Mouse (Mus musculus) liver, embryonic 11.5 days (tissue): ENCODE measurements at regions not wholly inside any gene's neighbourhood (a gene's known extent, or its start where the extent isn't known, plus 50 kb on each side); places are given as distances from the start of the nearest gene placed in this dataset.

Experiments
- ATAC-seq: fragments of 200-750 bp; cut with Nextera tagmentation; replicated peaks from 2 replicates; pipeline ENCODE4 v1.8.0; 2017; ENCODE audit warnings: moderate number of reproducible peaks, mild to moderate bottlenecking, moderate TSS enrichment, moderate library complexity; ENCODE audit not compliant: low FRiP score
- DNase-seq: peaks from one replicate; pipeline ENCODE4 v3.0.0-alpha.2; 2017; ENCODE audit warnings: low spot score
- H3K27ac ChIP-seq: fragments of 300-500 bp; sonication (generic); 2 replicates; pipeline ENCODE4 v1.5.1; 2014; ENCODE audit warnings: mild to moderate bottlenecking, low read depth, low read length, control low read depth
- H3K27me3 ChIP-seq: fragments of 300-500 bp; sonication (generic); replicated peaks from 2 replicates; pipeline ENCODE4 v1.6.1; 2014; ENCODE audit warnings: low read length, mixed read lengths; ENCODE audit not compliant: control insufficient read depth, insufficient read depth
- H3K36me3 ChIP-seq: fragments of 300-500 bp; sonication (generic); 2 replicates; pipeline ENCODE4 v1.6.1; 2014; ENCODE audit warnings: mild to moderate bottlenecking, low read length, moderate library complexity, mixed read lengths; ENCODE audit not compliant: control insufficient read depth, insufficient read depth
- H3K4me1 ChIP-seq: fragments of 300-500 bp; sonication (generic); replicated peaks from 2 replicates; pipeline ENCODE4 v1.6.1; 2014; ENCODE audit warnings: low read length, mixed read lengths; ENCODE audit not compliant: control insufficient read depth, insufficient read depth
- H3K4me2 ChIP-seq: fragments of 300-500 bp; sonication (generic); 2 replicates; pipeline ENCODE4 v1.6.1; 2014; ENCODE audit warnings: mild to moderate bottlenecking, control low read depth, moderate library complexity
- H3K4me3 ChIP-seq: fragments of 300-500 bp; sonication (generic); 2 replicates; pipeline ENCODE4 v1.5.1; 2014; ENCODE audit warnings: low read depth, low read length, control low read depth
- H3K9ac ChIP-seq: fragments of 300-500 bp; sonication (generic); 2 replicates; pipeline ENCODE4 v1.6.1; 2014; ENCODE audit warnings: low read depth, low read length, control low read depth
- H3K9me3 ChIP-seq: fragments of 300-500 bp; sonication (generic); 2 replicates; pipeline ENCODE4 v1.6.1; 2016; ENCODE audit warnings: low read length, inconsistent platforms, mixed read lengths; ENCODE audit not compliant: control insufficient read depth
- WGBS: fragments of 180-500 bp; shearing (Covaris S2); extraction: QIAGEN DNeasy Blood & Tissue Kit; methylation state at CpG from one replicate; pipeline ENCODE4 v1.1.7; 2014; 5-methylcytosine and 5-hydroxymethylcytosine counted together

- ATAC-seq (no peak), DNase-seq (no peak)
- Histone ChIP-seq H3K4me2 (no peak overlapping the region), H3K27me3 (no peaks in the 10 kb centered on the region), H3K36me3 (no peaks in the 10 kb centered on the region), H3K9ac (no peak overlapping the region), H3K4me3 (no peak overlapping the region), H3K9me3 (no peaks in the 10 kb centered on the region), H3K27ac (no peak overlapping the region), H3K4me1 (no peaks in the 10 kb centered on the region)
- WGBS, result 63% methylated on average over 3 of the region's 3 CpGs
These were observed 265.4 kb downstream of the Ttc32 start for GRCm38 (mm10) chr12:9295211-9295610.

GRCm38 (mm10) chr12:9298848-9299655 lies 269.3 kb downstream of the Ttc32 start:
- WGBS, result 69% methylated on average over 5 of the region's 5 CpGs

GRCm38 (mm10) chr12:9304146-9304545 lies 265.8 kb upstream of the Osr1 start:
- H3K27ac ChIP-seq, result no peak overlapping the region
- no peaks in the 10 kb centered on the region for H3K27me3 ChIP-seq
- H3K4me1 ChIP-seq, result no peaks in the 10 kb centered on the region
- H3K4me2 ChIP-seq, result no peak overlapping the region
- DNase-seq (no peak), ATAC-seq (no peak)
- no peak overlapping the region for H3K9ac ChIP-seq
- no peaks in the 10 kb centered on the region for H3K36me3 ChIP-seq
- H3K4me3 ChIP-seq, result no peak overlapping the region
- WGBS, result 70% methylated on average over 2 of the region's 2 CpGs
- no peaks in the 10 kb centered on the region for H3K9me3 ChIP-seq

More at GRCm38 (mm10) chr12:9298848-9299655, 269.3 kb downstream of the Ttc32 start:
- Histone ChIP-seq H3K4me2 (no peak overlapping the region), H3K36me3 (no peaks in the 10 kb centered on the region), H3K27me3 (no peaks in the 10 kb centered on the region), H3K9me3 (no peaks in the 10 kb centered on the region), H3K9ac (no peak overlapping the region), H3K4me1 (no peaks in the 10 kb centered on the region), H3K27ac (no peak overlapping the region), H3K4me3 (no peak overlapping the region)
- DNase-seq, result no peak
- no peak for ATAC-seq

GRCm38 (mm10) chr12:9337891-9338672 lies 231.8 kb upstream of the Osr1 start:
- Histone ChIP-seq H3K4me1 (no peaks in the 10 kb centered on the region), H3K36me3 (no peaks in the 10 kb centered on the region), H3K27me3 (no peaks in the 10 kb centered on the region), H3K9ac (no peak overlapping the region), H3K4me3 (no peak overlapping the region), H3K4me2 (no peak overlapping the region), H3K9me3 (no peaks in the 10 kb centered on the region), H3K27ac (no peak overlapping the region)
- DNase-seq, result no peak
- 72% methylated on average over 5 of the region's 5 CpGs for WGBS
- no peak for ATAC-seq

GRCm38 (mm10) chr12:9338801-9339231 lies 231.1 kb upstream of the Osr1 start:
- ATAC-seq (no peak), DNase-seq (no peak)
- Histone ChIP-seq H3K27me3 (no peaks in the 10 kb centered on the region), H3K4me2 (no peak overlapping the region), H3K36me3 (no peaks in the 10 kb centered on the region), H3K9ac (no peak overlapping the region), H3K9me3 (no peaks in the 10 kb centered on the region), H3K4me3 (no peak overlapping the region), H3K27ac (no peak overlapping the region), H3K4me1 (no peaks in the 10 kb centered on the region)
- WGBS, result 55% methylated on average over 7 of the region's 7 CpGs

- no peak overlapping the region for H3K4me2 ChIP-seq
- no peaks in the 10 kb centered on the region for H3K9me3 ChIP-seq
- ATAC-seq (no peak), DNase-seq (no peak)
- no peak overlapping the region for H3K9ac ChIP-seq
- H3K36me3 ChIP-seq, result no peaks in the 10 kb centered on the region
- no peak overlapping the region for H3K27ac ChIP-seq
- H3K4me1 ChIP-seq, result no peaks in the 10 kb centered on the region
- H3K27me3 ChIP-seq, result no peaks in the 10 kb centered on the region
- no peak overlapping the region for H3K4me3 ChIP-seq
These were observed 229.1 kb upstream of the Osr1 start for GRCm38 (mm10) chr12:9340769-9341168.

- Histone ChIP-seq H3K9ac (no peak overlapping the region), H3K4me3 (no peak overlapping the region), H3K9me3 (no peaks in the 10 kb centered on the region), H3K4me1 (no peaks in the 10 kb centered on the region), H3K27ac (no peak overlapping the region), H3K36me3 (no peaks in the 10 kb centered on the region), H3K4me2 (no peak overlapping the region), H3K27me3 (no peaks in the 10 kb centered on the region)
- 42% methylated on average over 1 of the region's 1 CpGs for WGBS
- ATAC-seq, result no peak
- no peak for DNase-seq
These were observed 224.6 kb upstream of the Osr1 start for GRCm38 (mm10) chr12:9345359-9345758.

GRCm38 (mm10) chr12:9355512-9355911 lies 214.4 kb upstream of the Osr1 start:
- Histone ChIP-seq H3K4me1 (no peaks in the 10 kb centered on the region), H3K4me3 (no peak overlapping the region)
- 72% methylated on average over 4 of the region's 4 CpGs for WGBS

More at GRCm38 (mm10) chr12:9355512-9355911, 214.4 kb upstream of the Osr1 start:
- Histone ChIP-seq H3K27ac (no peak overlapping the region), H3K27me3 (no peaks in the 10 kb centered on the region), H3K9ac (no peak overlapping the region), H3K9me3 (no peaks in the 10 kb centered on the region), H3K36me3 (no peaks in the 10 kb centered on the region), H3K4me2 (no peak overlapping the region)
- ATAC-seq (no peak), DNase-seq (no peak)
